Mouse (Mus musculus) hindbrain, embryonic 15.5 days (tissue): ENCODE data around the gene Grm5. TPM values are rescaled to one million over a fixed set of nuclear protein-coding genes. Genes with fewer than 3 reads are reported as not detected.

Experiments used
- ATAC-seq: fragments of 200-750 bp; cut with Nextera tagmentation; 2 replicates; pipeline ENCODE4 v1.8.0; 2017; ENCODE audit warnings: low read depth, moderate number of reproducible peaks, moderate TSS enrichment; ENCODE audit not compliant: low FRiP score
- H3K27ac ChIP-seq: fragments of 300-500 bp; sonication (generic); replicated peaks from 2 replicates; pipeline ENCODE4 v1.5.1; 2015; ENCODE audit warnings: mild to moderate bottlenecking, inconsistent platforms
- H3K27me3 ChIP-seq: fragments of 300-500 bp; sonication (generic); 2 replicates; pipeline ENCODE4 v1.6.1; 2015; ENCODE audit warnings: control low read depth, inconsistent platforms
- H3K36me3 ChIP-seq: fragments of 300-500 bp; sonication (generic); 2 replicates; pipeline ENCODE4 v1.6.1; 2015; ENCODE audit warnings: control low read depth, inconsistent platforms
- H3K4me1 ChIP-seq: fragments of 300-500 bp; sonication (generic); replicated peaks from 2 replicates; pipeline ENCODE4 v1.6.1; 2015; ENCODE audit warnings: control low read depth, inconsistent platforms
- H3K4me2 ChIP-seq: fragments of 300-500 bp; sonication (generic); 2 replicates; pipeline ENCODE4 v1.6.1; 2015; ENCODE audit warnings: moderate library complexity, mild to moderate bottlenecking, inconsistent platforms
- H3K4me3 ChIP-seq: fragments of 300-500 bp; sonication (generic); 2 replicates; pipeline ENCODE4 v1.5.1; 2015; ENCODE audit warnings: mild to moderate bottlenecking, inconsistent platforms
- H3K9ac ChIP-seq: fragments of 300-500 bp; sonication (generic); 2 replicates; pipeline ENCODE4 v1.6.1; 2015; ENCODE audit warnings: inconsistent platforms
- H3K9me3 ChIP-seq: fragments of 300-500 bp; sonication (generic); 2 replicates; pipeline ENCODE4 v1.6.1; 2016; ENCODE audit warnings: control low read depth, inconsistent platforms
- WGBS: fragments of 180-500 bp; shearing (Covaris S2); methylation state at CpG from one replicate; pipeline ENCODE4 v1.1.7; 2015; 5-methylcytosine and 5-hydroxymethylcytosine counted together
- polyA plus RNA-seq: library from polyadenylated mRNA; unstranded; fragments of >200 nt; fragmentation: Nextera tagmentation; extraction: Ambion mirVana; gene quantifications from 2 replicates; pipeline ENCODE4 v1.2.1, GENCODE M21; 2015

Grm5 gene
- polyA plus RNA-seq, 1 experiment from 2014 or later = 53.1 TPM

GRCm38 (mm10) chr7:87718631-87719030 lies 134.7 kb downstream of the Grm5 start:
- H3K4me3 ChIP-seq = no peak overlapping the region

GRCm38 (mm10) chr7:87734511-87734910 lies 150.5 kb downstream of the Grm5 start:
- H3K9me3 ChIP-seq = no peaks in the 10 kb centered on the region
- no peak overlapping the region for H3K4me2 ChIP-seq
- no peaks in the 10 kb centered on the region for H3K36me3 ChIP-seq
- H3K4me1 ChIP-seq = no peaks in the 10 kb centered on the region
- H3K4me3 ChIP-seq = no peak overlapping the region
- H3K27ac ChIP-seq = no peak overlapping the region
- no peak for ATAC-seq
- H3K27me3 ChIP-seq = no peaks in the 10 kb centered on the region
- no peak overlapping the region for H3K9ac ChIP-seq

More at GRCm38 (mm10) chr7:87718631-87719030, 134.7 kb downstream of the Grm5 start:
- ATAC-seq = no peak
- no peaks in the 10 kb centered on the region for H3K9me3 ChIP-seq
- H3K9ac ChIP-seq = no peak overlapping the region
- no peaks in the 10 kb centered on the region for H3K36me3 ChIP-seq
- H3K4me1 ChIP-seq = no peaks in the 10 kb centered on the region
- no peaks in the 10 kb centered on the region for H3K27me3 ChIP-seq
- WGBS = 76% methylated on average over 1 of the region's 1 CpGs
- H3K4me2 ChIP-seq = no peak overlapping the region
- no peak overlapping the region for H3K27ac ChIP-seq

- no peaks in the 10 kb centered on the region for H3K4me1 ChIP-seq
- H3K4me2 ChIP-seq = no peak overlapping the region
- H3K9me3 ChIP-seq = no peaks in the 10 kb centered on the region
- 0 out of 2 replicates have a peak overlapping the region, but pooled peaks have one; percentile 20 for H3K27ac ChIP-seq
- no peaks in the 10 kb centered on the region for H3K36me3 ChIP-seq
- no peaks in the 10 kb centered on the region for H3K27me3 ChIP-seq
- H3K4me3 ChIP-seq = no peak overlapping the region
- 36% methylated on average over 2 of the region's 2 CpGs for WGBS
- peak; percentile 59; the same call in 1 of the 2 replicates for ATAC-seq
- H3K9ac ChIP-seq = no peak overlapping the region
These were observed 178.0 kb downstream of the Grm5 start for GRCm38 (mm10) chr7:87761945-87762344.

- WGBS = 34% methylated on average over 3 of the region's 3 CpGs
- no peaks in the 10 kb centered on the region for H3K27me3 ChIP-seq
- H3K9me3 ChIP-seq = no peaks in the 10 kb centered on the region
- H3K4me3 ChIP-seq = no peak overlapping the region
- H3K4me1 ChIP-seq = no peaks in the 10 kb centered on the region
- ATAC-seq = peak; percentile 86
- no peak overlapping the region for H3K27ac ChIP-seq
- H3K4me2 ChIP-seq = no peak overlapping the region
- H3K36me3 ChIP-seq = no peaks in the 10 kb centered on the region
- H3K9ac ChIP-seq = no peak overlapping the region
These were observed 178.4 kb downstream of the Grm5 start for GRCm38 (mm10) chr7:87762376-87762775.

GRCm38 (mm10) chr7:87787560-87787959 lies 203.6 kb downstream of the Grm5 start:
- WGBS = 79% methylated on average over 1 of the region's 1 CpGs
- Histone ChIP-seq H3K4me2 (no peak overlapping the region), H3K4me1 (no peaks in the 10 kb centered on the region), H3K27me3 (no peaks in the 10 kb centered on the region), H3K4me3 (no peak overlapping the region), H3K27ac (no peak overlapping the region), H3K9me3 (no peaks in the 10 kb centered on the region), H3K9ac (no peak overlapping the region), H3K36me3 (no peaks in the 10 kb centered on the region)
- ATAC-seq = no peak

- no peaks in the 10 kb centered on the region for H3K27me3 ChIP-seq
- H3K9ac ChIP-seq = no peak overlapping the region
- H3K36me3 ChIP-seq = no peaks in the 10 kb centered on the region
- no peaks in the 10 kb centered on the region for H3K4me1 ChIP-seq
- no peak overlapping the region for H3K4me3 ChIP-seq
- no peak overlapping the region for H3K27ac ChIP-seq
- no peaks in the 10 kb centered on the region for H3K9me3 ChIP-seq
- H3K4me2 ChIP-seq = no peak overlapping the region
- no peak for ATAC-seq
These were observed 205.0 kb downstream of the Grm5 start for GRCm38 (mm10) chr7:87788963-87789362.

- H3K4me1 ChIP-seq = no peaks in the 10 kb centered on the region
- no peak overlapping the region for H3K27ac ChIP-seq
- no peak for ATAC-seq
- H3K27me3 ChIP-seq = no peaks in the 10 kb centered on the region
- no peaks in the 10 kb centered on the region for H3K36me3 ChIP-seq
- no peak overlapping the region for H3K4me3 ChIP-seq
- no peak overlapping the region for H3K9ac ChIP-seq
- H3K4me2 ChIP-seq = no peak overlapping the region
- H3K9me3 ChIP-seq = no peaks in the 10 kb centered on the region
- WGBS = 71% methylated on average over 4 of the region's 4 CpGs
These were observed 209.9 kb downstream of the Grm5 start for GRCm38 (mm10) chr7:87793896-87794295.

- no peak overlapping the region for H3K4me3 ChIP-seq
These were observed 240.9 kb downstream of the Grm5 start for GRCm38 (mm10) chr7:87824898-87825297.

GRCm38 (mm10) chr7:87834669-87835068 lies 250.7 kb downstream of the Grm5 start:
- H3K4me3 ChIP-seq = no peak overlapping the region
- H3K27me3 ChIP-seq = no peaks in the 10 kb centered on the region
- no peak overlapping the region for H3K9ac ChIP-seq
- H3K4me1 ChIP-seq = no peaks in the 10 kb centered on the region
- H3K36me3 ChIP-seq = no peaks in the 10 kb centered on the region
- no peaks in the 10 kb centered on the region for H3K9me3 ChIP-seq
- no peak overlapping the region for H3K27ac ChIP-seq
- no peak overlapping the region for H3K4me2 ChIP-seq
- ATAC-seq = peak; percentile 66; the same call in 1 of the 2 replicates
- WGBS = 55% methylated on average over 4 of the region's 4 CpGs

More at GRCm38 (mm10) chr7:87824898-87825297, 240.9 kb downstream of the Grm5 start:
- Histone ChIP-seq H3K9ac (no peak overlapping the region), H3K4me1 (no peaks in the 10 kb centered on the region), H3K27me3 (no peaks in the 10 kb centered on the region), H3K36me3 (no peaks in the 10 kb centered on the region), H3K27ac (no peak overlapping the region), H3K4me2 (no peak overlapping the region), H3K9me3 (no peaks in the 10 kb centered on the region)
- 74% methylated on average over 1 of the region's 1 CpGs for WGBS
- no peak for ATAC-seq

GRCm38 (mm10) chr7:87838579-87838978 lies 254.6 kb downstream of the Grm5 start:
- no peak overlapping the region for H3K4me2 ChIP-seq
- no peak overlapping the region for H3K9ac ChIP-seq
- no peaks in the 10 kb centered on the region for H3K4me1 ChIP-seq
- ATAC-seq = no peak
- no peaks in the 10 kb centered on the region for H3K27me3 ChIP-seq
- H3K36me3 ChIP-seq = no peaks in the 10 kb centered on the region
- H3K4me3 ChIP-seq = no peak overlapping the region
- WGBS = 95% methylated on average over 1 of the region's 1 CpGs
- no peak overlapping the region for H3K27ac ChIP-seq
- H3K9me3 ChIP-seq = no peaks in the 10 kb centered on the region

- Histone ChIP-seq H3K4me2 (no peak overlapping the region), H3K9ac (no peak overlapping the region), H3K4me3 (no peak overlapping the region), H3K4me1 (no peaks in the 10 kb centered on the region), H3K27ac (no peak overlapping the region), H3K9me3 (no peaks in the 10 kb centered on the region), H3K27me3 (no peaks in the 10 kb centered on the region), H3K36me3 (no peaks in the 10 kb centered on the region)
- ATAC-seq = no peak
These were observed 259.5 kb downstream of the Grm5 start for GRCm38 (mm10) chr7:87843496-87843895.

- no peak overlapping the region for H3K4me2 ChIP-seq
- ATAC-seq = no peak
- no peak overlapping the region for H3K27ac ChIP-seq
- H3K4me1 ChIP-seq = no peaks in the 10 kb centered on the region
- H3K9ac ChIP-seq = no peak overlapping the region
- H3K27me3 ChIP-seq = no peaks in the 10 kb centered on the region
- no peaks in the 10 kb centered on the region for H3K9me3 ChIP-seq
- no peaks in the 10 kb centered on the region for H3K36me3 ChIP-seq
- no peak overlapping the region for H3K4me3 ChIP-seq
These were observed 262.1 kb downstream of the Grm5 start for GRCm38 (mm10) chr7:87846082-87846481.

- no peaks in the 10 kb centered on the region for H3K9me3 ChIP-seq
- no peak overlapping the region for H3K4me3 ChIP-seq
- peak overlapping the region; percentile 51; the same call in 1 of the 2 replicates for H3K27ac ChIP-seq
- H3K36me3 ChIP-seq = no peaks in the 10 kb centered on the region
- ATAC-seq = peak; percentile 93
- 38% methylated on average over 5 of the region's 5 CpGs for WGBS
- no peaks in the 10 kb centered on the region for H3K27me3 ChIP-seq
- H3K9ac ChIP-seq = no peak overlapping the region
- no peaks in the 10 kb centered on the region for H3K4me1 ChIP-seq
- peak overlapping the region; percentile 24; the same call in 1 of the 2 replicates for H3K4me2 ChIP-seq
These were observed 342.0 kb downstream of the Grm5 start for GRCm38 (mm10) chr7:87925956-87926355.
